Mouse (Mus musculus) stomach, embryonic 16.5 days (tissue): ENCODE data around the gene Rab40b. TPM values are rescaled to one million over a fixed set of nuclear protein-coding genes. Genes with fewer than 3 reads are reported as not detected.

ENCODE experiments used
- ATAC-seq: fragments of 200-750 bp; cut with Nextera tagmentation; 2 replicates; pipeline ENCODE4 v1.8.0; 2017; ENCODE audit warnings: moderate number of reproducible peaks, moderate TSS enrichment; ENCODE audit not compliant: insufficient read depth, low FRiP score
- H3K27ac ChIP-seq: fragments of 300-500 bp; sonication (generic); 2 replicates; pipeline ENCODE4 v1.5.1; 2014; ENCODE audit warnings: low read length
- H3K27me3 ChIP-seq: fragments of 300-500 bp; sonication (generic); 2 replicates; pipeline ENCODE4 v1.6.1; 2014; ENCODE audit warnings: low read length, control low read depth, mixed read lengths; ENCODE audit not compliant: control insufficient read depth, insufficient read depth
- H3K36me3 ChIP-seq: fragments of 300-500 bp; sonication (generic); 2 replicates; pipeline ENCODE4 v1.6.1; 2014; ENCODE audit warnings: low read length; ENCODE audit not compliant: control insufficient read depth, insufficient read depth
- H3K4me1 ChIP-seq: fragments of 300-500 bp; sonication (generic); 2 replicates; pipeline ENCODE4 v1.6.1; 2014; ENCODE audit warnings: low read length, control low read depth, mixed read lengths; ENCODE audit not compliant: control insufficient read depth, insufficient read depth
- H3K4me2 ChIP-seq: fragments of 300-500 bp; sonication (generic); 2 replicates; pipeline ENCODE4 v1.6.1; 2014; ENCODE audit warnings: low read depth, low read length, mixed read lengths
- H3K4me3 ChIP-seq: fragments of 300-500 bp; sonication (generic); replicated peaks from 2 replicates; pipeline ENCODE4 v1.5.1; 2014; ENCODE audit warnings: mild to moderate bottlenecking, low read length
- H3K9ac ChIP-seq: fragments of 300-500 bp; sonication (generic); 2 replicates; pipeline ENCODE4 v1.6.1; 2014; ENCODE audit warnings: low read length
- H3K9me3 ChIP-seq: fragments of 300-500 bp; sonication (generic); replicated peaks from 2 replicates; pipeline ENCODE4 v1.6.1; 2016; ENCODE audit warnings: low read length, control low read depth; ENCODE audit not compliant: control insufficient read depth
- WGBS: fragments of 180-500 bp; shearing (Covaris S2); extraction: QIAGEN DNeasy Blood & Tissue Kit; methylation state at CpG from one replicate; pipeline ENCODE4 v1.1.7; 2014; 5-methylcytosine and 5-hydroxymethylcytosine counted together
- polyA plus RNA-seq: library from polyadenylated mRNA; unstranded; fragments of >200 nt; fragmentation: Nextera tagmentation; extraction: Ambion mirVana; gene quantifications from 2 replicates; pipeline ENCODE4 v1.2.1, GENCODE M21; 2015

Rab40b gene
- 6.5 and 14.2 TPM in 2 replicates for polyA plus RNA-seq

DNA sequence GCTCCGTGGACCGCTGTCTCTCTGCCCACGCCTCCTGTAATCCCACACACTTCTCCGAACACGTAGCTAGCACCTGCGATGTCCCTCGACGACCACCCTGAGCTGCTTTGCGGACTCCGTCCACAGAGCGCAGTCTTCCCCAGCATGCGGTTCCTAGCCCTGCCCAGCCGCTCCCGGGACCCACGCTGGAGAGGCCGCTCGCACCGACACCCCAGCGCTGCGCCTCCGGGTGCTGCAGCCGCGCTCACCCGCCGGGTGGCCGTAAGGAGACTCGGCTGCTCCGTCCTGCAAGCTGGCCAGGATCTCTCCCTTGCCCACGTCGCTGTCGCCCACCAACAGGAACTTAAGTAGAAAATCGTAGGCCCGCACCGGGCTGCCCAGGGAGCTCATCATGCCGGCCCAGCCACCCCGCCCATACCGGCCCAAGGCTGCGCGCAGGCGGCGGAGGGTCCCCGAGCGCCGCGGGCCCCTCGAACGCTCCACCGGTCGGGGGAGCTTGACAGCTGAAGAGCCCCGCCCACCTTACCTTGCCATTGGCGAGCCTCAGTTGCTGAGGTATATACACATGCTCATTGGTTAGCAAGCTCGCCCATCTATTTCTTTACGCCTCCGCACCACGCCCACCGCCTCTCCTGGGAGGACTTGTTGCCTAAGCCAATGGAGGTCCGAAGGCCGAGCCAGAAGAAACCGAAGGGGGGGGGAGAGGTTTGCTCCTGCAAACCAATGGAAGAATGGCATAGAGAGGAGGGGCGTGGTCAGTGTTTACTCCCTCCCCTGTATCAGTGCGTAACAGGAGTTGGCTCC is at the start of gene Rab40b:
Gene Rab40b, minus strand, starts transcription at position 502 of the 804 bp plus-strand sequence.
- peak within 1 kb of the TSS; percentile 42; the same call in 1 of the 2 replicates for H3K27ac ChIP-seq
- H3K9me3 ChIP-seq, result no peaks in the 10 kb centered on the region
- H3K27me3 ChIP-seq, result no peaks in the 10 kb centered on the region
- H3K36me3 ChIP-seq, result no peaks in the 10 kb centered on the region
- peak within 1 kb of the TSS; percentile 84 for H3K9ac ChIP-seq
- ATAC-seq, result peak; percentile 100
- H3K4me1 ChIP-seq, result no peaks in the 10 kb centered on the region
- peak within 1 kb of the TSS; percentile 89 for H3K4me2 ChIP-seq
- H3K4me3 ChIP-seq, result peak within 1 kb of the TSS; percentile 78
- under 1% methylated on average over 61 of the region's 61 CpGs for WGBS

DNA sequence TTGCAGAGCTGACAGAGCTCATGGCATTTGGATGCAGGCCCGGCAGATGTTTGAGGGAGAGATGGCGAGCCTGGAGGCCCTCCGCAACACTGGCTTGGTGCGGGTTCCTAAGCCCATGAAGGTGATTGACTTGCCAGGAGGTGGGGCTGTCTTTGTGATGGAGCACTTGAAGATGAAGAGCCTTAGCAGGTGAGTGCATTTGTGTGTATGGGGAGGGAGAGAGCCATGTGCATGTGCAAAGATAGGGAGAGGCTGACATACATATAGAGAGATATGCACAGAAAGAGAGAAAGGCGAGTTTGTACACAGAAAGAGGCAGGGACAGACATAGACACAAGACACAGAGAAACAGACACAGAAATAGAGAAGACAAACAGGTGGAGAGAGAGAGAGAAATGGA is 49.2 kb upstream of the Rab40b start:
- ATAC-seq, result no peak
- WGBS, result 74% methylated on average over 5 of the region's 5 CpGs
- H3K4me1 ChIP-seq, result peaks cover 12% of the 10 kb centered on the region
- H3K27ac ChIP-seq, result no peak overlapping the region
- H3K27me3 ChIP-seq, result no peaks in the 10 kb centered on the region
- no peak overlapping the region for H3K9ac ChIP-seq
- H3K9me3 ChIP-seq, result no peaks in the 10 kb centered on the region
- no peak overlapping the region for H3K4me3 ChIP-seq
- H3K4me2 ChIP-seq, result no peak overlapping the region
- H3K36me3 ChIP-seq, result no peaks in the 10 kb centered on the region

DNA sequence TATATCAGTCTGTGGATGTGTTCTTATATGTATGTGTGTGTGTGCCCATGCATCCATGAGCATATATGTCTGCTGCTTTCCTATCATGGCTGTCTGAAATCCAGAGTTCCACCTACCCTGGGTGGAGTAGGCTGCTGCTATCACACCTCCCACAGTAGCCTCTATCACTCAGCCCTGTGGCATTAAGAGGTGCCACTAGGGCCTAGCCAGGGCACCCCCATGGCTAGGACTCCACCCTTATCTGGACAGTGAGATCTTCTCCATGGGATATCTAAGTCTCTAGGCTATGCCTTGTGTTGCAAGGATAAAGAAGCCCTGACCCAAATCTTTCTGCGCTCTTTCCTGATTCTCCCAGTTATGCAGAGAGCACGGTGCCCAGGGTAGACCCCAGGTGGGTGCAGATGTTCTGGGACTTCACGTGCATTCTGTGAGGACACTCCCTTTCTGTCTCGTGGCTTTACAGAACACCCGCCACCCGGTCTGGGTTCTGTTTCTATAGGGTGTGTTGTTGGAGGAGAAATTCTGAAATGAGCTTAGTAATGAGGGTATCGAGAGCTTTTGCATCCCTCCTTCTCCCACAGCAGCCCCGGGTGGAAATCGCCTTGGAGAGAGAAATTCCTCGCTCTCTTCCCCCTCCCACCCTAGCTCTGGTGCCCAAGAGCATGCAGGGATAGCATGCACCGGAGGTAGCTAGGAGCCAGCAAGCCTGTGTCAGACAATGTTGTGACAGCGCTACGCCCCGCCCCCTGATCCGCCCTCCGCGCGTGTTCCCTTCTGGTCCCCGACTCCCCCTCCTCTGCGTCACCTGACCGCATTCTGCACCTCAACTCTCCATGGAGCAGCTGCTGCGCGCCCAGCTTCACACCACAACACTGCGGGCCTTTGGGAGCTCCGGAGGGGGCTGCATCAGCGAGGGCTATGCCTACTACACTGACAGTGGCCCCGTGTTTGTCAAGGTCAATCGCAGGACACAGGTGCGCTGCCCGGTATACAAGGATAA is 46.4 kb upstream of the Rab40b start, which contains the start of gene Fn3k:
Gene Fn3k, plus strand, starts transcription at position 758 of the 1,000 bp plus-strand sequence.
- 6% methylated on average over 30 of the region's 30 CpGs for WGBS

DNA sequence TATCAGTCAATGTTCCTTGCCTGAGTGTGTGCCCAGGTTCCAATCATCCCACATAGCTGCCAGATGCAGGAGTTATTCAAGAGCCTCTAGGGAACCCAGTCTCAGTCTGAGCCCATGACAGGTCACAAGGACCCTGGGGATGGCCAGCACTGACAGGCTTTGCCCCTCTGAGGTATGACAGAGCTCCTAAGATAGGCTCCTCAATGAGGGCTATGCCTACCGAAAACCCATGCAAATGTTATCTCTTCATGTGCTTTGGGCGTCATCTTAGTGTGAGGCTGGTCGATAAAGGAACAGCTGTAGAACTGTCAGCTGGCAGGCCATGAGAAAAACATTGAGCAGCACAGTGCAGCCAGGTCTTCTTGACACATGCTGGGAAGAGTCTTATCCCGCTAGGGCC is 45.3 kb upstream of the Rab40b start:
- Histone ChIP-seq H3K27me3 (no peaks in the 10 kb centered on the region), H3K4me2 (no peak overlapping the region), H3K9ac (no peak overlapping the region), H3K4me3 (no peak overlapping the region), H3K27ac (no peak overlapping the region), H3K4me1 (peaks cover 12% of the 10 kb centered on the region), H3K36me3 (no peaks in the 10 kb centered on the region), H3K9me3 (no peaks in the 10 kb centered on the region)
- 81% methylated on average over 4 of the region's 4 CpGs for WGBS
- peak; percentile 60; the same call in 1 of the 2 replicates for ATAC-seq

More for the DNA sequence above, 46.4 kb upstream of the Rab40b start, which contains the start of gene Fn3k:
- peak within 1 kb of the TSS; percentile 82 for H3K4me2 ChIP-seq
- peak within 1 kb of the TSS; percentile 46 for H3K4me3 ChIP-seq
- peaks cover 12% of the 10 kb centered on the region for H3K4me1 ChIP-seq
- H3K36me3 ChIP-seq, result no peaks in the 10 kb centered on the region
- H3K27ac ChIP-seq, result no peak within 1 kb of the TSS
- H3K9ac ChIP-seq, result peak within 1 kb of the TSS; percentile 59
- no peaks in the 10 kb centered on the region for H3K9me3 ChIP-seq
- H3K27me3 ChIP-seq, result no peaks in the 10 kb centered on the region
- peak; percentile 92 for ATAC-seq

DNA sequence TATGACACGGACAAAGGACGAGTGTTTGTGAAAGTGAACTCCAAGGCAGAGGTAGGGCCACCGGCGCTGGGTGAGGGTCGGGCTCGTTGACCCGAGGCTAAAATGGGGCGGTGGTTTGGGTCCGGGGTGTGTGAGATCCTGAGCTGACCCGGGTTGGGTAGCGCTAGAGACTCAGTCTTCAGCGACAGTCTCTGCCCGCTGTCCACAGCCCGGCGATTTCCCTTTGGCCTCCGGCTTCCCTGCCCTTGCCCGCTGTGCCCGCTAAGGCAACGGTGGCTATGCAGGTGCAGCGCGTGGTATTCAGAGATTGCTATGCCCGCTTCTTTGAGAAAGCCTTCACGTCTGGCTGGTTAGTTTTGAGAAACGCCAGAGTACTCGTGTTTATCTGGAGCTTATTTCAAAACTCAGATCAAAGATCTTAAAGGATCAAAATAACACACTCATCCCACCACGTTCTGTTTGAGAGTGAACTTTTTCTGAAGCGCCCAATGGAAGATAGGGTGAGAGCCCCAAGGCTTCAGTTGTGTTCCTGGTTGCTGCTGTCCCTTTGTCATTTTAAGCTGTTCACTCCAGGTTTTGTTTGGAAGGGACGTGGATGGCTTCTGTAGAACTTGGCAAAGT is 33.6 kb upstream of the Rab40b start:
- H3K36me3 ChIP-seq, result no peaks in the 10 kb centered on the region
- peak overlapping the region; percentile 86 for H3K4me3 ChIP-seq
- under 1% methylated on average over 28 of the region's 28 CpGs for WGBS
- peaks cover 11% of the 10 kb centered on the region for H3K4me1 ChIP-seq
- peak overlapping the region; percentile 83 for H3K9ac ChIP-seq
- no peak overlapping the region; the same call in 1 of the 2 replicates for H3K27ac ChIP-seq
- peak overlapping the region; percentile 62 for H3K4me2 ChIP-seq
- no peaks in the 10 kb centered on the region for H3K27me3 ChIP-seq
- no peaks in the 10 kb centered on the region for H3K9me3 ChIP-seq
- ATAC-seq, result peak; percentile 31; the same call in 1 of the 2 replicates

DNA sequence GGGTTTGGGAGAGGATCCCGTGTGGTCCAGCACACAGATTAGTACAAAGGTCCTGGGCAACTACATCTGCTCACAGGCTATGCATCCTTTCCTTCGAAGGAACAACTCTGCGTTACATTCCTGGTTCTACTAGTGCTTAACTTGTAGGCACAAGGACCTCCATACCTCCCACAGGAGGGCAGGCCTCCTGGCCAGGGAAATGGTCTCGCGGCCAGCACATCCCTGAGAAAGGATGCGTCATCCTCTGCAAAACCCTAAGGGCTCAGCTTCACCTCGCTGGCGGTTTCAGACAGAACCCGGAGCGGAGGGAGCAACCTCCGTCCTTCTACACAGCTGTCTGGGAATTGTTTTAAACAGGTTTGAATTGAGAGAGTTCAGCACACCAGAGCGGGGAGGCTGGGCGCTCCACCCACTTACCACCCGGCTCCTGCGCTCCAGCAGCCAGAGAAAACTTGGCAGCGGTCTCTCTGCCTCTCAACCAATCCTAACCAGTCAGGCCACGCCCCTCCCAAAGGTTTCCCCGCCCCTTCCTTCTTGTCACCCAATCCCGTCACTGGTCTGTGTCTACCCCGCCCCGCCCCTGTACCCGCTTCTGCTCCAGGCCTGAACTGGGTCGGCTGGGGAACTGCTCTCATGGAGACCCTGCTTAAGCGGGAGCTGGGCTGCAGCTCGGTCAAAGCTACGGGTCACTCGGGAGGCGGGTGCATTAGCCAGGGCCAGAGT is 32.9 kb upstream of the Rab40b start, which contains the start of gene Fn3krp:
Gene Fn3krp, plus strand, starts transcription at position 572 of the 723 bp plus-strand sequence.
- H3K27ac ChIP-seq, result peak within 1 kb of the TSS; percentile 72
- peak within 1 kb of the TSS; percentile 86 for H3K4me3 ChIP-seq
- 1% methylated on average over 28 of the region's 28 CpGs for WGBS
- no peaks in the 10 kb centered on the region for H3K27me3 ChIP-seq
- peak within 1 kb of the TSS; percentile 83 for H3K9ac ChIP-seq
- H3K4me2 ChIP-seq, result peak within 1 kb of the TSS; percentile 87
- peak; percentile 100 for ATAC-seq
- no peaks in the 10 kb centered on the region for H3K9me3 ChIP-seq
- no peaks in the 10 kb centered on the region for H3K36me3 ChIP-seq
- peaks cover 11% of the 10 kb centered on the region for H3K4me1 ChIP-seq

DNA sequence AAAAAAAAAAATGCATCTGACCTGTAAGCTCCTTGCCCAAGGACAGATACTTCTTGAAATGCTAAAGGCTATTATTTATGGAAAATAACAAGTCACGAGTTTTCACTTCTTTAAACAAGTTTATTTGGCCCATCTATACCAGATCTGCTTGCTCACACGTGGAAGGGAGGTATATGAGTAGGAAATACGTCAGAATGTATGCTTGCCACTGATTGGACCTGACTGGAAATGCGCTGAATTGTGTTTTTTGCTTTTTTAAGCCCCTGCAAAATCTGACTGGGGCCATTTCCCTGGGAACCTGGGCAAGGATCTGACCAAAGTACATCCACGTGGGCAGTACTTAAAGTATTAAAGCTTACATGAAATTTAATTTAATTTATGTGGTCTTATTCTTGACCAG is 32.3 kb upstream of the Rab40b start:
- Histone ChIP-seq H3K4me3 (peak overlapping the region; percentile 86), H3K4me1 (peaks cover 11% of the 10 kb centered on the region), H3K27me3 (no peaks in the 10 kb centered on the region), H3K9me3 (no peaks in the 10 kb centered on the region), H3K36me3 (no peaks in the 10 kb centered on the region), H3K9ac (peak overlapping the region; percentile 73; the same call in 1 of the 2 replicates), H3K4me2 (peak overlapping the region; percentile 87), H3K27ac (no peak overlapping the region; the same call in 1 of the 2 replicates)
- no peak for ATAC-seq
- 55% methylated on average over 5 of the region's 5 CpGs for WGBS

DNA sequence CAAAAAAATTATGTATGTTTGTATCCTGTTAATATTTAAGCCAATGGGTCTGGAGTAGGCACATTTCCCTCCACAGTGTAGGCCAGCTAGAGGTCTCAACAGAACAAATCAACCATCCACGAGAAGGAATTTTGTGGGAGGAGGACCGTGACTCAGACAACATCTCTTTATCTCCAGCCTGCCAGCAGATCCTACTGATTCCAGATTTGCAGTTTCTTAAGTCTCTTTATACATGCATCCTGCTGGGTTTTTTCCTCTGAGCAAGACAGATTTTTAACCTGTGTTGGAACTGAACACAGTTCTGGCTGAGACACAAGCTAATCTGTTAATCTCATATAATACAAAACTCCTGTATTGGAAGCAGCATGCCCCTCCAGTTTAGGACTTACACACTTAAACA is 30.9 kb upstream of the Rab40b start:
- WGBS, result 53% methylated on average over 2 of the region's 2 CpGs
- H3K4me3 ChIP-seq, result no peak overlapping the region
- ATAC-seq, result no peak
- H3K27ac ChIP-seq, result no peak overlapping the region
- H3K27me3 ChIP-seq, result no peaks in the 10 kb centered on the region
- H3K9me3 ChIP-seq, result no peaks in the 10 kb centered on the region
- H3K4me1 ChIP-seq, result peaks cover 11% of the 10 kb centered on the region
- H3K36me3 ChIP-seq, result no peaks in the 10 kb centered on the region
- no peak overlapping the region for H3K4me2 ChIP-seq
- H3K9ac ChIP-seq, result no peak overlapping the region
